Mouse (Mus musculus) lung, postnatal 0 days (tissue): Measurements from ENCODE around the gene Gm49395. TPM values are rescaled to one million over a fixed set of nuclear protein-coding genes. Genes with fewer than 3 reads are reported as not detected.

Source experiments
- ATAC-seq: fragments of 200-750 bp; cut with Nextera tagmentation; 2 replicates; pipeline ENCODE4 v1.8.0; 2017; ENCODE audit warnings: moderate library complexity
- DNase-seq: peaks from one replicate; pipeline ENCODE4 v3.0.0-alpha.2; 2016; ENCODE audit warnings: low spot score
- H3K27ac ChIP-seq: fragments of 300-500 bp; sonication (generic); 2 replicates; pipeline ENCODE4 v1.5.1; 2014; ENCODE audit warnings: antibody characterized with exemption, mild to moderate bottlenecking, low read length, mixed read lengths
- H3K27me3 ChIP-seq: fragments of 300-500 bp; sonication (generic); replicated peaks from 2 replicates; pipeline ENCODE4 v1.6.1; 2014; ENCODE audit warnings: low read length, mixed read lengths; ENCODE audit not compliant: insufficient read depth
- H3K36me3 ChIP-seq: fragments of 300-500 bp; sonication (generic); 2 replicates; pipeline ENCODE4 v1.6.1; 2014; ENCODE audit warnings: low read length, mixed read lengths; ENCODE audit not compliant: insufficient read depth
- H3K4me1 ChIP-seq: fragments of 300-500 bp; sonication (generic); 2 replicates; pipeline ENCODE4 v1.6.1; 2014; ENCODE audit warnings: antibody characterized with exemption, low read depth, low read length, mixed read lengths; ENCODE audit not compliant: insufficient read depth
- H3K4me2 ChIP-seq: fragments of 300-500 bp; sonication (generic); replicated peaks from 2 replicates; pipeline ENCODE4 v1.6.1; 2014; ENCODE audit warnings: low read depth, mild to moderate bottlenecking, low read length, moderate library complexity, mixed read lengths
- H3K4me3 ChIP-seq: fragments of 300-500 bp; sonication (generic); 2 replicates; pipeline ENCODE4 v1.5.1; 2014; ENCODE audit warnings: low read depth, low read length
- H3K9ac ChIP-seq: fragments of 300-500 bp; sonication (generic); replicated peaks from 2 replicates; pipeline ENCODE4 v1.6.1; 2014; ENCODE audit warnings: low read depth, mild to moderate bottlenecking
- H3K9me3 ChIP-seq: fragments of 300-500 bp; sonication (generic); 2 replicates; pipeline ENCODE4 v1.6.1; 2016; ENCODE audit warnings: low read length, mixed read lengths
- CTCF ChIP-seq: IDR thresholded peaks from 2 replicates; pipeline ENCODE4 v1.5.1; 2016; ENCODE audit warnings: antibody characterized with exemption, mild to moderate bottlenecking
- EP300 ChIP-seq: IDR thresholded peaks from 2 replicates; pipeline ENCODE4 v1.6.1; 2016; ENCODE audit warnings: antibody characterized with exemption, mild to moderate bottlenecking, control low read depth
- WGBS: fragments of 180-500 bp; shearing (Covaris S2); extraction: QIAGEN DNeasy Blood & Tissue Kit; methylation state at CpG from one replicate; pipeline ENCODE4 v1.1.7; 2014; 5-methylcytosine and 5-hydroxymethylcytosine counted together
- polyA plus RNA-seq: library from polyadenylated mRNA; unstranded; fragments of >200 nt; fragmentation: Nextera tagmentation; extraction: Ambion mirVana; gene quantifications from 2 replicates; pipeline ENCODE4 v1.2.1, GENCODE M21; 2015

Gene Gm49395
- 8.7 and 8.9 TPM in 2 replicates for polyA plus RNA-seq

- peak within 1 kb of the TSS; percentile 57 for H3K4me3 ChIP-seq
- no peaks in the 10 kb centered on the region for H3K27me3 ChIP-seq
- peak; percentile 91 for ATAC-seq
- TF ChIP-seq CTCF (peak; percentile 63), EP300 (no peak)
- peak within 1 kb of the TSS; percentile 69 for H3K4me2 ChIP-seq
- peak; percentile 96 for DNase-seq
- 1% methylated on average over 39 of the region's 39 CpGs for WGBS
- H3K36me3 ChIP-seq: no peaks in the 10 kb centered on the region
- peak within 1 kb of the TSS; percentile 79 for H3K27ac ChIP-seq
- no peaks in the 10 kb centered on the region for H3K9me3 ChIP-seq
- peaks cover 3% of the 10 kb centered on the region; the same call in 1 of the 2 replicates for H3K4me1 ChIP-seq
- H3K9ac ChIP-seq: peak within 1 kb of the TSS; percentile 52
Measured at GRCm38 (mm10) chr13:115101355-115102191, at the start of gene Gm49395, which contains the start of gene Itga1. TSS of gene Gm49395 (minus strand) at chr13:115101921. TSS of gene Itga1 (minus strand) at chr13:115101964.

- 49% methylated on average over 1 of the region's 1 CpGs for WGBS
- H3K4me3 ChIP-seq: no peak overlapping the region
- H3K27me3 ChIP-seq: no peaks in the 10 kb centered on the region
- ATAC-seq: no peak
- no peak overlapping the region for H3K27ac ChIP-seq
- no peaks in the 10 kb centered on the region for H3K36me3 ChIP-seq
- no peaks in the 10 kb centered on the region for H3K4me1 ChIP-seq
- no peaks in the 10 kb centered on the region for H3K9me3 ChIP-seq
- TF ChIP-seq CTCF (no peak), EP300 (peak; percentile 67)
- peak; percentile 67 for DNase-seq
- H3K9ac ChIP-seq: no peak overlapping the region
- no peak overlapping the region for H3K4me2 ChIP-seq
Measured at GRCm38 (mm10) chr13:115150602-115151001, 48.9 kb upstream of the Gm49395 start.

GRCm38 (mm10) chr13:115149849-115150248 is 48.1 kb upstream of the Gm49395 start:
- H3K9ac ChIP-seq: no peak overlapping the region
- H3K4me1 ChIP-seq: no peaks in the 10 kb centered on the region
- H3K36me3 ChIP-seq: no peaks in the 10 kb centered on the region
- H3K27ac ChIP-seq: no peak overlapping the region
- DNase-seq (no peak), ATAC-seq (no peak)
- TF ChIP-seq CTCF (no peak), EP300 (no peak)
- no peaks in the 10 kb centered on the region for H3K9me3 ChIP-seq
- no peak overlapping the region for H3K4me2 ChIP-seq
- no peak overlapping the region for H3K4me3 ChIP-seq
- H3K27me3 ChIP-seq: no peaks in the 10 kb centered on the region
- WGBS: 86% methylated on average over 6 of the region's 6 CpGs

GRCm38 (mm10) chr13:115143575-115143974 is 41.9 kb upstream of the Gm49395 start:
- Histone ChIP-seq H3K4me2 (no peak overlapping the region), H3K4me1 (no peaks in the 10 kb centered on the region), H3K9ac (no peak overlapping the region), H3K27ac (no peak overlapping the region), H3K4me3 (no peak overlapping the region), H3K27me3 (no peaks in the 10 kb centered on the region), H3K9me3 (no peaks in the 10 kb centered on the region), H3K36me3 (no peaks in the 10 kb centered on the region)
- no peak for ATAC-seq
- no peak for DNase-seq
- 89% methylated on average over 2 of the region's 2 CpGs for WGBS
- no peak for TF ChIP-seq CTCF
- no peak for TF ChIP-seq EP300

- Histone ChIP-seq H3K9me3 (no peaks in the 10 kb centered on the region), H3K36me3 (no peaks in the 10 kb centered on the region), H3K4me3 (no peak overlapping the region), H3K4me2 (no peak overlapping the region), H3K27me3 (no peaks in the 10 kb centered on the region), H3K4me1 (no peaks in the 10 kb centered on the region), H3K27ac (no peak overlapping the region), H3K9ac (no peak overlapping the region)
- no peak for DNase-seq
- ATAC-seq: no peak
- TF ChIP-seq CTCF (no peak), EP300 (no peak)
- 63% methylated on average over 3 of the region's 3 CpGs for whole genome bisulfite sequencing
Measured at GRCm38 (mm10) chr13:115142066-115142465, 40.3 kb upstream of the Gm49395 start.

GRCm38 (mm10) chr13:115138513-115138912 is 36.8 kb upstream of the Gm49395 start:
- Histone ChIP-seq H3K4me3 (no peak overlapping the region), H3K36me3 (no peaks in the 10 kb centered on the region), H3K9ac (no peak overlapping the region), H3K27ac (no peak overlapping the region), H3K27me3 (no peaks in the 10 kb centered on the region), H3K4me2 (no peak overlapping the region), H3K9me3 (no peaks in the 10 kb centered on the region), H3K4me1 (no peaks in the 10 kb centered on the region)
- TF ChIP-seq EP300 (no peak), CTCF (no peak)
- no peak for ATAC-seq
- 83% methylated on average over 7 of the region's 7 CpGs for WGBS
- no peak for DNase-seq
